Mouse (Mus musculus): ENCODE measurements at regions not wholly inside any gene's neighbourhood (a gene's known extent, or its start where the extent isn't known, plus 50 kb on each side); places are given as distances from the start of the nearest gene placed in this dataset.

- TF ChIP-seq POLR2A (IDR thresholded peaks at IDR 0.05; ENCODE audit: insufficient read depth, low read depth, low read length): no peak
- TF ChIP-seq CTCF (IDR thresholded peaks at IDR 0.05): no peak
- TF ChIP-seq EP300 (IDR thresholded peaks at IDR 0.05; ENCODE audit: insufficient read depth, low read depth, low read length): no peak
Measured at GRCm38 (mm10) chr3:103443247-103443646, 131.8 kb upstream of the Syt6 start.
